Mouse (Mus musculus) liver, embryonic 11.5 days (tissue): ENCODE data around the gene Mark3. TPM values are rescaled to one million over a fixed set of nuclear protein-coding genes. Genes with fewer than 3 reads are reported as not detected.
"Not testable (repeated sequence)": the region's sequence is repeated elsewhere in the genome, so short reads cannot be mapped to it uniquely, and the experiment has no call there.

Experiments used
- ATAC-seq: fragments of 200-750 bp; cut with Nextera tagmentation; replicated peaks from 2 replicates; pipeline ENCODE4 v1.8.0; 2017; ENCODE audit warnings: moderate number of reproducible peaks, mild to moderate bottlenecking, moderate TSS enrichment, moderate library complexity; ENCODE audit not compliant: low FRiP score
- DNase-seq: peaks from one replicate; pipeline ENCODE4 v3.0.0-alpha.2; 2017; ENCODE audit warnings: low spot score
- H3K27ac ChIP-seq: fragments of 300-500 bp; sonication (generic); 2 replicates; pipeline ENCODE4 v1.5.1; 2014; ENCODE audit warnings: mild to moderate bottlenecking, low read depth, low read length, control low read depth
- H3K27me3 ChIP-seq: fragments of 300-500 bp; sonication (generic); replicated peaks from 2 replicates; pipeline ENCODE4 v1.6.1; 2014; ENCODE audit warnings: low read length, mixed read lengths; ENCODE audit not compliant: control insufficient read depth, insufficient read depth
- H3K36me3 ChIP-seq: fragments of 300-500 bp; sonication (generic); 2 replicates; pipeline ENCODE4 v1.6.1; 2014; ENCODE audit warnings: mild to moderate bottlenecking, low read length, moderate library complexity, mixed read lengths; ENCODE audit not compliant: control insufficient read depth, insufficient read depth
- H3K4me1 ChIP-seq: fragments of 300-500 bp; sonication (generic); replicated peaks from 2 replicates; pipeline ENCODE4 v1.6.1; 2014; ENCODE audit warnings: low read length, mixed read lengths; ENCODE audit not compliant: control insufficient read depth, insufficient read depth
- H3K4me2 ChIP-seq: fragments of 300-500 bp; sonication (generic); 2 replicates; pipeline ENCODE4 v1.6.1; 2014; ENCODE audit warnings: mild to moderate bottlenecking, control low read depth, moderate library complexity
- H3K4me3 ChIP-seq: fragments of 300-500 bp; sonication (generic); 2 replicates; pipeline ENCODE4 v1.5.1; 2014; ENCODE audit warnings: low read depth, low read length, control low read depth
- H3K9ac ChIP-seq: fragments of 300-500 bp; sonication (generic); 2 replicates; pipeline ENCODE4 v1.6.1; 2014; ENCODE audit warnings: low read depth, low read length, control low read depth
- H3K9me3 ChIP-seq: fragments of 300-500 bp; sonication (generic); 2 replicates; pipeline ENCODE4 v1.6.1; 2016; ENCODE audit warnings: low read length, inconsistent platforms, mixed read lengths; ENCODE audit not compliant: control insufficient read depth
- WGBS: fragments of 180-500 bp; shearing (Covaris S2); extraction: QIAGEN DNeasy Blood & Tissue Kit; methylation state at CpG from one replicate; pipeline ENCODE4 v1.1.7; 2014; 5-methylcytosine and 5-hydroxymethylcytosine counted together
- polyA plus RNA-seq: library from polyadenylated mRNA; unstranded; fragments of >200 nt; fragmentation: Nextera tagmentation; extraction: Ambion mirVana; gene quantifications from 2 replicates; pipeline ENCODE4 v1.2.1, GENCODE M21; 2014

Gene Mark3
- polyA plus RNA-seq, 1 experiment from 2014 or later, result 38.6 TPM

DNA sequence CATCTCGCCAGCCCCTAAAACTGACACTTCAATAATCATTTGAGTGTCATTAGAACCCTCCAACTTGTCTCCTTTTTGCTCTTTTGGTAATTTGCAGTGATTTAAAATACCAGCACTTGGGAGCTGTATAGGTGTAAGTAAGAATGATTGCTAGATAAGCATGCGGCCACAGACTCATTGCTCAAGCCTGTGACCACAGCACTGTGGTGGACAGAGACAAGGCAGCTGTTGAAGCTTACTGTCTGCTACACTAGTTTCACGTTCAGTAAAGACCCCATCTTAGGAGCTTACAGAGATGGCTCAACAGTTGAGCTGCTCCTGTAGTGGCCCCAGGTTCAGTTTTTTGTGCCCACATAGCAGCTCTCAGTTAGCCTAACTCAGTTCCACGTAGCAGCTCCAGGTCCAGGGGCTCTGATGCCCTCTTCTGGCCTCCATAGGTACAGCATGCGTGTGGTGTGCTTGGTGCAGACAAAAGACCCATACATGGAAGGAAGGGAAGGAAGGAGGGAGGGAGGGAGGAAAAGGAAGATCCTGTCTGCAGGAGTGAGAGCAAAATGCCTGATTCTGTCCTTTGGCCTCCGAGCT, 73.8 kb downstream of the Mark3 start:
- Histone ChIP-seq H3K27ac (no peak overlapping the region), H3K36me3 (peaks cover 26% of the 10 kb centered on the region), H3K4me3 (no peak overlapping the region), H3K4me1 (no peaks in the 10 kb centered on the region), H3K9ac (no peak overlapping the region), H3K4me2 (no peak overlapping the region), H3K9me3 (no peaks in the 10 kb centered on the region), H3K27me3 (no peaks in the 10 kb centered on the region)
- ATAC-seq (peak; percentile 56; the same call in 1 of the 2 replicates), DNase-seq (peak; percentile 53)
- WGBS, result 54% methylated on average over 6 of the region's 6 CpGs

DNA sequence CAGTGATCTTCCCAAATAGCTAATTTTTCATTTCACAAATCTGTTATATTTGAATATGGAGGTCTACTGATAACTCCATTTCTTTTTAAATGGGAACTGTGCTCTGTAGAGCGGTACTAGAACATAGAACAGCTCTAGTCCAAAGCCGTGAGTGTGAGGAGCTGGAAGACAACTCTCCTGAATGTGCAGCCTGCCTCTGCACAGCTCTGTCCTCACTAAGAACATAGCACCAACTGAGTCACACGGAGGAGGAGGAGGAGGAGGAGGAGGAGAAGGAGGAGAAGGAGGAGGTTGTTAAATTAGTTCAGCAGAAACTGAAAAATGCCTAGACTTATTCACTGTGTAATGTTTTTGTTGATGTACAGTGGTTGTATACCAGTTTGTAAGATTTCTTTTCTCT, 78.6 kb downstream of the Mark3 start:
- no peaks in the 10 kb centered on the region for H3K27me3 ChIP-seq
- H3K4me2 ChIP-seq, result no peak overlapping the region
- no peak for DNase-seq
- H3K27ac ChIP-seq, result no peak overlapping the region
- no peaks in the 10 kb centered on the region for H3K4me1 ChIP-seq
- no peaks in the 10 kb centered on the region for H3K9me3 ChIP-seq
- no peak overlapping the region for H3K4me3 ChIP-seq
- 79% methylated on average over 3 of the region's 3 CpGs for WGBS
- peaks cover 27% of the 10 kb centered on the region for H3K36me3 ChIP-seq
- no peak overlapping the region for H3K9ac ChIP-seq
- no peak for ATAC-seq

DNA sequence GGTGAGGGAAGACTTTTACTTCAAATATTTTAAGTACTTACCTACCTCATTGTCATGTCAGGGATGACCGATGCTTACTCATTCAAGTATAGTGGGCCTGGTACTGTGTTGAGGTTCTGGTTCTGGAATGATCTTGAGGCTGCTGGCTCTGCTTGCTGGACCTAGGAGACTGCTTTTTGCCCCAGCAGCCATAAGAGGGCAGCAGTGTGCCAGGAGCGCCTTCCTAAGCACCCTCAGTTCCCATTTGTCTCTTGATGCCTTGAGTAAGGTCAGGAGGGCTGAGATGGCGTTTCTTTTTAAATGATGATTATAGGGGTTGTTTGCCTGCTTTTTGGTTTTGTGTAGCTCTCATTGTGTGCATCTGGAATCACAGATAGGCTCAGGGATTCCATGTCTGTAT, 79.1 kb downstream of the Mark3 start:
- H3K4me3 ChIP-seq, result no peak overlapping the region
- no peaks in the 10 kb centered on the region for H3K9me3 ChIP-seq
- peaks cover 23% of the 10 kb centered on the region for H3K36me3 ChIP-seq
- no peaks in the 10 kb centered on the region for H3K27me3 ChIP-seq
- H3K4me1 ChIP-seq, result no peaks in the 10 kb centered on the region
- ATAC-seq (no peak), DNase-seq (no peak)
- WGBS, result 40% methylated on average over 3 of the region's 3 CpGs
- H3K27ac ChIP-seq, result no peak overlapping the region
- no peak overlapping the region for H3K9ac ChIP-seq
- H3K4me2 ChIP-seq, result no peak overlapping the region

DNA sequence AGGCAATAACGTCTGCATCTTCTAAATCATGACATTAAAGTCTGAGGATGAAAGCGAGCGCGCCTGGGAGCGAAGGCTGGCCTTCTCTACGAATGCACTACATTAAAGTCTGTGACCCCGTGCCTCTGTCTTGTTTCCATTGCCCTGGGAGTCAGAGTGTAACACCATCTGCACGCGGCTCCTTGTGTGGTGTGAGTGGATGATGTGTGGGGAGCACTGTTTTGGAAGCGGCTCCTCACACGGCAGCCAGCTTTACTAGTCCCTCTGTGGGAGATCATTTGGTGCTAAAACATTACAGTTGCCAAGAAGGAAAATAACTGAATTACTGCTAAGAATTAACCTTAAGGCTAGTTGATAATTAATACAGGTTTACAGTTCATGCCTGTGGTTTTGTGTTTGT, 81.4 kb downstream of the Mark3 start:
- DNase-seq (no peak), ATAC-seq (no peak)
- Histone ChIP-seq H3K27ac (no peak overlapping the region), H3K9me3 (no peaks in the 10 kb centered on the region), H3K9ac (no peak overlapping the region), H3K4me1 (no peaks in the 10 kb centered on the region), H3K36me3 (peaks cover 21% of the 10 kb centered on the region), H3K4me3 (no peak overlapping the region), H3K27me3 (no peaks in the 10 kb centered on the region), H3K4me2 (no peak overlapping the region)
- WGBS, result 96% methylated on average over 11 of the region's 11 CpGs

DNA sequence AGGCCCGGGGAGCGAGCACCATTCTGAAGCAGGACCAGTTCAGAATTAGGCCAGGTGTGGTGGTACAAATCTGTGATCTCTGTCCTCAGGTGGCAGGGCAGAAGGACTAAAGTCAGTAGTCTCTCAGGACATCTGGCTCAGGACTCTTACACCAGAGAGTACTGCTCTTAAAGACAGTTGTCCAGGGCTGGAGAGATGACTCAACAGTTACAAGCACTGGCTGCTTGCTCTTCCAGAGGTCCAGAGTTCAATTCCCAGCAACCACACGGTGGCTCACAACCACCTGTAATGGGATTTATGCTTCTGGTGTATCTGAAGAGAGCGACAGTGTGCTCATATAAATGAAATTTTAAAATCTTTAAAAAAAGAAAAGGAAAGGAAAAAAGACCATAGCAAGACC, 85.0 kb downstream of the Mark3 start:
- Histone ChIP-seq H3K4me3 (no peak overlapping the region), H3K27me3 (no peaks in the 10 kb centered on the region), H3K9me3 (no peaks in the 10 kb centered on the region), H3K36me3 (peaks cover 21% of the 10 kb centered on the region), H3K27ac (no peak overlapping the region; the same call in 1 of the 2 replicates), H3K4me1 (peaks cover 10% of the 10 kb centered on the region), H3K4me2 (no peak overlapping the region), H3K9ac (no peak overlapping the region)
- no peak for ATAC-seq
- 90% methylated on average over 4 of the region's 4 CpGs for WGBS
- DNase-seq, result no peak

DNA sequence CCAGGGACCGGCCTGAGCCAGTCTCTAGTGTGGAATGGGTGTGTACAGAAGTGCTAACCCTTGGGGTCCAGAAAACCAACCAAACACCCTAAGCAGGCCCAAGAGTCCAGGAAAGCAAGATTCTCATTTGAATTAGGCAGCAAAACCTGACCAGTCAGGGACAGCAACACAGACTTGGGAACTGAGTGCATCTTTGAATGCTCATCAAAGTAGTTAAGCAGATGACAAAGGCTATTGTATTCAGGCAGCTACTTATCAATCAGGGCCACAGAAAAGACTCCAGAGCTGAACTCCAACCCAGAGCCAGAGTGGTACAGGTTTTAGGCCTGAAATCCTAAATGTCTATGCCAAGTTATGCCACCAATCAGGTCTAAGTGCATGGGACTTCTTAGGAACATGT, 86.3 kb downstream of the Mark3 start:
- 89% methylated on average over 1 of the region's 1 CpGs for WGBS
- Histone ChIP-seq H3K4me1 (peaks cover 10% of the 10 kb centered on the region), H3K4me2 (no peak overlapping the region), H3K27me3 (no peaks in the 10 kb centered on the region), H3K36me3 (peaks cover 12% of the 10 kb centered on the region; the same call in 1 of the 2 replicates), H3K27ac (no peak overlapping the region), H3K4me3 (no peak overlapping the region), H3K9me3 (no peaks in the 10 kb centered on the region), H3K9ac (no peak overlapping the region)
- DNase-seq (no peak), ATAC-seq (no peak)

DNA sequence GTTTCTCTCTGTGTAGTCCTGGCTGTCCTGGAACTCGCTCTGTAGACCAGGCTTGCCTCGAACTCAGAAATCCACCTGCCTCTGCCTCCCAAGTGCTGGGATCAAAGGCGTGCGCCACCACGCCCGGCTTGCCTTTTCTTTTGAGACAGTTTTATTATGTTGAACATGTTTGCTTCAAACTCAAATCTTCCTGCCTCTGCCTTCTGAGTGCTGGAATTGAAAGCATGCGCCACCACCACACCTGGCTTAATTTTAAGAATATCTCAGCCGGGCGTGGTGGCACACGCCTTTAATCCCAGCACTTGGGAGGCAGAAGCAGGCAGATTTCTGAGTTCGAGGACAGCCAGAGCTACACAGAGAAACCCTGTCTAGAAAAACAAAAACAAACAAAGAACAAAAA, 87.2 kb downstream of the Mark3 start:
- not testable (repeated sequence) for H3K27me3 ChIP-seq, H3K4me2 ChIP-seq, H3K36me3 ChIP-seq, H3K4me3 ChIP-seq, DNase-seq, H3K9me3 ChIP-seq, H3K9ac ChIP-seq, ATAC-seq, H3K27ac ChIP-seq
- 94% methylated on average over 11 of the region's 11 CpGs for WGBS
- peaks cover 10% of the 10 kb centered on the region for H3K4me1 ChIP-seq

DNA sequence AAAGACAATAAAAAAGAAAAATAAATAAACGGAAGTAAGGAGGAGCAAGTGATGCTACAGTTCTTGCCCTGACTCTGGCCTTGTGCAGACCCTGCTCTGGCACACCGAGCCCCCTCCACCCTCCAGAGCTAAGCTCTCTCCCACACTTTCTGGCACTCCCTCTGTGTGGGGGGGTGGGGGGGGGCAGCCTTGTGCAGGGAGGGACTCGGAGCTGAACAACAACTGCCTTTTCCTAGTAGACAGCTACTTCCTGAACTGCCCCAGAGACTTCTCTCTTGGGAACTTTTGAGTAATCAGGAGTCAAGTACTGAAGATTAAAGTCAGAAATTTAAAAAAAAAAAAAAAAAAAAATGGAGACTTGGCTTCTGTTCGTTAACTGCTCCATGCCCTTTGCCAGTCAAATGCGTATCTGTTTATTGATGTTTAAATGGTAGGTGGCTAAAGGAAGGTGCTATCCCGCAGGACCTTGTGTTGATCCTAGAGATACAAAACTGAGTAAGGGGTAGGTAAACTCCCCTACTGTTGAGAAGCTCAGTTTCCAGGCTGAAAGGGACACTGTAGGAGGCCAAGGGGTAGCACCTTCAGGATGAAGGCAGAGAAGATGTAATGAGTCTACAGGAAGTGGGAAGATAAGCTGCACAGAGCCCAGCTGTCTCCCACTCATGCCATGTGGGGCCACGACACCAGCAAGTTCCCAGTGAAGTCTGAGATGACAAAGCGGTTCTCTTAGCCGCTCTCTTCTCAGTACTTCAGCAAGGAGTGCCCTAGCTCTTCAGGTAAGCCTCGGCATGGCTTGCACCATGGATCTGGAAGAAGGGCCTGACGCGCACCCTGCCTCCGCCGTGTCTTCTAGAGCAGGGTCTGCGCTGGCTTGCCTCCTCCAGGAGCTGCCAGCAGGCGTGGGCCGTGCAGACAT, 89.2 kb downstream of the Mark3 start:
- H3K27ac ChIP-seq, result peak overlapping the region; percentile 71
- H3K4me1 ChIP-seq, result peaks cover 13% of the 10 kb centered on the region
- H3K27me3 ChIP-seq, result no peaks in the 10 kb centered on the region
- no peak overlapping the region for H3K9ac ChIP-seq
- no peaks in the 10 kb centered on the region for H3K9me3 ChIP-seq
- H3K4me3 ChIP-seq, result no peak overlapping the region
- WGBS, result 60% methylated on average over 17 of the region's 17 CpGs
- H3K4me2 ChIP-seq, result no peak overlapping the region
- no peak for ATAC-seq
- no peak for DNase-seq
- peaks cover 7% of the 10 kb centered on the region; the same call in 1 of the 2 replicates for H3K36me3 ChIP-seq
